Mouse (Mus musculus) B cell, adult 62 days (primary cell): Measurements from ENCODE around the gene Dpep2nb. TPM values are rescaled to one million over a fixed set of nuclear protein-coding genes. Genes with fewer than 3 reads are reported as not detected.

ENCODE experiments used
- total RNA-seq: library from RNA; stranded (reverse); gene quantifications from 4 replicates; pipeline ENCODE4 v1.2.4, GENCODE M21; 2023

Gene Dpep2nb
- total RNA-seq: not detected in 4 replicates

GRCm38 (mm10) chr8:106005875-106006274 is at the start of gene Dpep2nb:
Gene Dpep2nb, minus strand, starts transcription at chr8:106005975.

GRCm38 (mm10) chr8:106011643-106011986 is 5.8 kb upstream of the Dpep2nb start, which contains the start of gene Ddx28:
Gene Ddx28, minus strand, starts transcription at chr8:106011882.

GRCm38 (mm10) chr8:105990856-105991387 is 14.9 kb downstream of the Dpep2nb start, which contains the start of gene Dus2:
Gene Dus2, plus strand, starts transcription at chr8:105991337.

GRCm38 (mm10) chr8:105979325-105979724 is 26.4 kb downstream of the Dpep2nb start, which contains the start of gene Dpep3:
Gene Dpep3, minus strand, starts transcription at chr8:105979429.

GRCm38 (mm10) chr8:105965905-105966341 is 39.9 kb downstream of the Dpep2nb start, which contains the start of gene Slc12a4:
Gene Slc12a4, minus strand, starts transcription at chr8:105966097.

Other genes with a start within 250 kb of the Dpep2nb start
- gene Gfod2, start 247.3 kb downstream of the Dpep2nb start, total RNA-seq: 0.94 to 2.8 TPM (median 1.7 TPM) in 4 replicates
- 34.7 to 39.4 TPM (median 37.0 TPM) in 4 replicates for gene Ranbp10, start 178.6 kb downstream of the Dpep2nb start, total RNA-seq
- gene Tsnaxip1, start 178.2 kb downstream of the Dpep2nb start, total RNA-seq: 0.75 to 0.91 TPM (median 0.83 TPM) in 4 replicates
- 14.4 to 20.3 TPM (median 16.1 TPM) in 4 replicates for gene Cenpt, start 152.7 kb downstream of the Dpep2nb start, total RNA-seq
- gene Thap11, start 150.8 kb downstream of the Dpep2nb start, total RNA-seq: 12.8 to 17.1 TPM (median 14.2 TPM) in 4 replicates
- gene Nutf2, start 145.4 kb downstream of the Dpep2nb start, total RNA-seq: 18.1 to 38.7 TPM (median 36.1 TPM) in 4 replicates
- 80.5 to 84.4 TPM (median 81.9 TPM) in 4 replicates for gene Edc4, start 125.1 kb downstream of the Dpep2nb start, total RNA-seq
- 1.1 to 3.8 TPM (median 1.4 TPM) in 4 replicates for gene Nrn1l, start 112.4 kb downstream of the Dpep2nb start, total RNA-seq
- 23.0 to 24.7 TPM (median 23.5 TPM) in 4 replicates for gene Pskh1, start 105.5 kb downstream of the Dpep2nb start, total RNA-seq
- 1.5 to 3.5 TPM (median 1.8 TPM) in 4 replicates for gene Ctrl, start 72.1 kb downstream of the Dpep2nb start, total RNA-seq
- 122 to 142 TPM (median 126 TPM) in 4 replicates for gene Psmb10, start 67.5 kb downstream of the Dpep2nb start, total RNA-seq
- gene Lcat, start 62.6 kb downstream of the Dpep2nb start, total RNA-seq: 0.97 TPM in 1 of 4 replicates, not detected in the others
- 13.1 to 17.6 TPM (median 13.2 TPM) in 4 replicates for gene Slc12a4, start 39.9 kb downstream of the Dpep2nb start, total RNA-seq
- not detected in 4 replicates for gene Dpep3, start 26.5 kb downstream of the Dpep2nb start, total RNA-seq
- 29.7 to 43.8 TPM (median 34.7 TPM) in 4 replicates for gene Dus2, start 14.6 kb downstream of the Dpep2nb start, total RNA-seq
- gene Ddx28, start 5.9 kb upstream of the Dpep2nb start, total RNA-seq: 5.9 to 8.6 TPM (median 6.8 TPM) in 4 replicates
- 179 to 192 TPM (median 188 TPM) in 4 replicates for gene Nfatc3, start 52.9 kb upstream of the Dpep2nb start, total RNA-seq
- gene Esrp2, start 131.0 kb upstream of the Dpep2nb start, total RNA-seq: 1.0 TPM in 1 of 4 replicates, not detected in the others
- 8.1 to 9.7 TPM (median 8.5 TPM) in 4 replicates for gene Pla2g15, start 144.4 kb upstream of the Dpep2nb start, total RNA-seq
- gene Slc7a6, start 162.9 kb upstream of the Dpep2nb start, total RNA-seq: 23.5 to 40.3 TPM (median 33.7 TPM) in 4 replicates
- gene Slc7a6os, start 205.0 kb upstream of the Dpep2nb start, total RNA-seq: 64.4 to 73.2 TPM (median 66.7 TPM) in 4 replicates
- 35.2 to 37.2 TPM (median 35.9 TPM) in 4 replicates for gene Prmt7, start 205.0 kb upstream of the Dpep2nb start, total RNA-seq